Mouse (Mus musculus) R1 (cell line): ENCODE results near the gene Hlcs.

Source experiments
- DNase-seq: peaks from one replicate; pipeline ENCODE4 v3.0.0-alpha.2; 2018; ENCODE audit warnings: low read depth, low spot score

Gene Hlcs

DNA sequence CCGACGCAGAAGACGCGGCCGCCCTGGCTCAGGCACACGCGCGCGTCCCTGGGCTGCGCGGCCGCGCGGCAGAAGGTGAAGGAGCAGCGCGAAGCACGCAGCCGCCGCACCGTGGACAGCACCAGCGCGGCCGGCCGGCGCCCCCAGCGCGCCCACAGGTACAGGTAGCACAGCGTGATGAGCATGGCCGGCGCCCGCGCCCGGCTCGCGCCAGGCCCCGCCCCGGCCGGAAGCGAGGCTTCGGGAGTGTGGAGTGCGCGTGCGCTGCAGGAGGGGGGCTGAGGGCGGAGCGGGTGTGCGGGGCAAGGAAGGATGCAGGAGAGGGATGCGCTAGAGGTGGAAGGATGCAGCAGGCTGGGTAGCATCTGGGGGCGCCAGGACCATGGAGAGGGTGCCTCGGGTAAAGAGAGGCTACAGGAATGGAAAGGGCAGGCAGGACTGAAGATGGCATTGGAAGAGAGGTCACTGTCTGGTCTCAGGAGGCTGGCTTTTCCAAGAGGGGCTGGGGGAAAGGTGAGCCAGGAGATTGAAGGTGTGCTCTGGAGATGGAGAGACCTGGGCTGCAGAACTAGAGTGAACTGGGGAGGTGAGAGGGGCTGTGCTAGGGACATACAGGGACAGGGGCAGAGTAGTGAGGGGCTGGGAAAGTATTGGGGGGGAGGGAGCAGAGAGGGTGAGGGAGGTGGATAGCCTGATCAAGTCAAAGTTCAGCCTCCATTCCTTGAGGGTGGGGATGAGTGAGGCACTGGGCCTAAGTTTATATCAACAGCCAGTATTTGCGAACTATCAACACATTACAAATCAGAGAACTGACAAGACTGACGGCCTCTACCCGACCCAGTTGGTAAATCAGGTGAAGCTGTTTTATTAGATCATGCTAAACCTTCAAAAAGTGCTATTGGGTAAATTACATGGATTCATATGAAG is 23.0 kb downstream of the Hlcs start:
- DNase-seq: peak; percentile 92

DNA sequence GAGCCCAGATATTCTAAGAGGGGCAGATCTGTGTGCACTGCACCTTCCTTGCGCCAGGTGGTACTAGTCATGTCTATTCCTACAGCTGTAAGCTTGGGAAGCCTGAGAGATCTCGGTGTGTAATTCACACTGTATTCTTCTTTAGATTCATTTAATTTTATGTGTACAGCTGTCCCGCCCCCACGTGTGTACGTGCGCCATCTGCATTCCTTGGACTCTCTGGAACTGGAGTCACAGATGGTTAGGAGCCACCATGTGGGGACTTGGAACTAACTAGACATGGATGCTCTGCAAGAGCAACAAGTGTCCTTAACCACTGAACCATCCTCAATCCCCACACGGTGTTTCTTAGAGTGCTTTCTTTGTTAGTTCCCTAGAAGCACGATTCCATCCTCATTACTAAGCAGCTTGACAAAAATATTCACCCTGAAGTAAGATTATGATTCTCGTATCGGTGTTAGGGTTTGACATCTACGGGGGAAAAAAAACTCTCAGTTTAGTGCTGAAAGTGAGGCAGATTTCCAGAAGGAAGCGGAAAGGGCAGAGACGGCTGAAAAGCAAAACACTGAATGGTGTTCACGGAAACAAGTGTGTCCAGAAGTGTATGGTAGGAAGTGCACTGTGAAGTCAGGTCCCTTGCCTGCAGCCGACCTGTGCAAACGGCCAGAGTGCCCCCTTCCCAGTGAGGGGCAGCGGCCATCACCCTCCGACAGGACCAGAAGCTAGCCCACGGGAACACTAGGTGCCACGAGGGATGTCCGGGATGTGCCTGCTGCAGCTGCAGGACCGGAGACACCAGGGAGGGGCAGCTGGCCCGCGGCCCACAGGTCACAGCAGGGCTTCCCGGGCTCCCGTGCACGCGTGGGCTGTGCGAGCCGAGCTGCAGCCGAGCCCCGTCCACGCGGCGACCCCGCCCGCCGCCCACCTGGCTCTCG is 24.0 kb downstream of the Hlcs start:
- DNase-seq: peak; percentile 63

GRCm38 (mm10) chr16:94287826-94288225 is 25.5 kb downstream of the Hlcs start:
- no peak for DNase-seq

GRCm38 (mm10) chr16:94283972-94284371 is 29.4 kb downstream of the Hlcs start:
- no peak for DNase-seq

GRCm38 (mm10) chr16:94270826-94271225 is 42.5 kb downstream of the Hlcs start:
- no peak for DNase-seq

GRCm38 (mm10) chr16:94269635-94270034 is 43.7 kb downstream of the Hlcs start:
- DNase-seq: peak; percentile 84

DNA sequence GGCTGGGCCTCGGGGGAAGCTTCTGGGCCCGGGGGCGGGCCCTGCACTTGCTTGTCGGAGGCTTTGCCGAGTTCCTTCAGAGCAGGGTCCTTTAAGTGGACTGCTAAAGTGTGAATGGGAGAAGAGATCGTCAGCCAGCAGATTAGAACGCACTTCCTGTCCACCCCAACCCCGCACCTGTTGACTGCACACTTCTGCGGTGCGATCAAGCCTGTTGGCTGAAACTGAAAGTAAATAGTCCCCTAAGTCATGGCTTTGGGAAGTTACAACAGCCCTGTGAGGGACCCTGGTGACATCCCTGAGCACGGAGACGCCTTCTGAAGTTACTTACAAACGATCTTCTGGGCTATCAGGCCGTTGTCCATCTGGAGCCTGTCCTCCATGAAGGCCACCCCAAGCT is 45.2 kb downstream of the Hlcs start:
- no peak for DNase-seq

DNA sequence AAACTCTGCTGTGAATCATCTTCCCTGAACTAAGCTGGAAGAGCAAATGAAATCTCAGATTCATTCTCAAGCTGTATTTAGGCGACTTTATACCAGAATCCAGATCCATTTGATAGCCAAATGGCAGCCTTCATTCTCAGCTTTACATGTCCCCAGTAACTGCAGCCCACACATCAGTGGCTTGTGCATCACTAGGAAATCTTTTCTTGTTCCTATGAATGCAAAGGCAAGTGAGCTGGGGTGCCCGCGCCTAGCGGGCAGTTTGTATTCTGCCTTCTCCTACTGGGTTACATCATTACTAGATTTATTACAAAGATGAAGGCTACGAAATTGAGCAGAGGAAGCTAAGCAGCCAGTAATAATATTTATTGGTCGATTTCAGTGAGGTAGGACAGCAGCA is 48.8 kb downstream of the Hlcs start:
- DNase-seq: no peak

- DNase-seq: no peak
These were observed 50.9 kb downstream of the Hlcs start for GRCm38 (mm10) chr16:94262501-94262900.

- DNase-seq: no peak
These were observed 52.3 kb downstream of the Hlcs start for GRCm38 (mm10) chr16:94260938-94261630.

DNA sequence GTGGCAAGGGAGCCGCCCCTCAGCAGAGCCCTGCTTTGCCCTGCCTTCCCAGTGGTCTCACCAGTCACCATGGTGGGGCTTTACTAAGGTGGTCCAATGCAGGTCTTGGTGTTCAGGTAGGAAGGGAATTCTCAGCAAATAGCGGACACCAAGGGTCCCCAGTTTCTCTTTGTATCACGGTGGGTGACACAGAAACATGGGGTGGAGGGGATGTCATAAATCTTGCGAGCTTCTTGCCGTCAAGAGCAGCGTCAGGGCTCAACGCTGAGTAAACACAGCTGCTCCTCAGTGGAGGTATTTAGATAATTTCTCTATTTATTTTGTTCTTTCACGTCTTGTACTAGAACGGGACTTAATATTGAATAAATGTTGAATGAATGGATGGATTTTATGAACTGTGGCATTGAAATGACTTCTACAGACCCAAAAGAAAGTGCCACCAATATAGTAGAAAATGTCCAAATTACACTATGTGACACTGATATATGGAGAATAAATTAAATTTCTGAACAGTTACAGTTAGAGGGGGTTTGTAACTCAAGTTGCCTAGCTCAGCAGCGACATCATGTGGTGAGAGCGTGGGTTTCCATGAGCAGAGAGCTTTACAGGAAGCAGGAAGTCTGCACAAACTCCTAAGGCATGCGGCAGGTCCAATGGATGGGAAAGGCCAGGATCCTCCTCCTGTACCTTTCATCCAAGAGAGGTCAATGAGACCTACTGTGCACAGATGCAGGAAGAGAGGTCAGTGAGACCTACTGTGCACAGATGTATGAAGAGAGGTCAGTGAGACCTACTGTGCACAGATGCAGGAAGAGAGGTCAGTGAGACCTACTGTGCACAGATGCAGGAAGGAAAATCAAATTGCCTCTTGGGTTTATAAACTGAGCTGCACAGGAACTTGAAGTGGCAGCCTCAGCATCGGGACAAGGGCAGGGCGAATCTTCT is 54.7 kb downstream of the Hlcs start:
- DNase-seq: peak; percentile 86

DNA sequence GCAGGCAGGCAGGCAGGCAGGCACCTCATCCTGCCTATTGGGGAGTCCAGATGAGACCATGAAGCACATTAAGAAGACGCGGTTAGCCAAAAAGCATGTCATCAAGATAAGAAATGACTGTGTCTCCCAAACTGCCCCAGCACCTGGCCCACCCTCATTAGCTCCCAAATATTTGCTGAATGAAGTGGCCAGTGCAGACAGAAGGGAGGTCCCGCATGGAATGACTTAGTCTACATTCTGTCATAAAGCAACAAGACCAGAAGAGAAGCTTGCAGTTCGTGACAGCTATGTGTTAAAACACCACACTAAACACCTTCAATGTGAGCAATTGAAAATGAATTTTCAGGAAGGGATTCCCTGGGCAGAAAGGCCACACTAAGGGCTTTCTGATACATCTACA is 57.8 kb downstream of the Hlcs start:
- no peak for DNase-seq

- no peak for DNase-seq
These were observed 58.3 kb downstream of the Hlcs start for GRCm38 (mm10) chr16:94255035-94255434.

DNA sequence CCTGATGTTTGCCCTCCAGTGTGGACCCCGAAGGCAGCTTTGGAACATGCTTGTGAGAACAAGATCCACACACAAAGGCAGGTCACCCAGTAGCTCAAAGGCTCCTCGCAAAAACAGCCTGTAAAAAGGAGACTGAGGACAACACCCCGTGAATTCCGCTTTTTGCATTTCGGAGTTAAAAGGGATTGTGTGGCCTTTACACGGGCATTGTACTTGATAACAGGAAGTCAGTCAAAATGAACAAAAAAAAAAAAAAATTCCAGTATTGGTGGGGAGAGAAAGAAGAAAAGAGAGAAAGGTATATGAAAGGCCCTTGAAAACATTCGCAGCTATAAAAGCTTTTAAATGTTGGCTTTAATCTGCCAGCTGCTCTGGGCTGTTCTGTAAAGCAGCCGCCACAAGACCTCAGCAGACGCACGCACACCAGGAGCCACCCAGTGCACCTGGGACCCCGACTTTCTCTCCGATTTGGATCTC is 58.9 kb downstream of the Hlcs start:
- DNase-seq: no peak

- DNase-seq: no peak
These were observed 59.5 kb downstream of the Hlcs start for GRCm38 (mm10) chr16:94253671-94254414.

DNA sequence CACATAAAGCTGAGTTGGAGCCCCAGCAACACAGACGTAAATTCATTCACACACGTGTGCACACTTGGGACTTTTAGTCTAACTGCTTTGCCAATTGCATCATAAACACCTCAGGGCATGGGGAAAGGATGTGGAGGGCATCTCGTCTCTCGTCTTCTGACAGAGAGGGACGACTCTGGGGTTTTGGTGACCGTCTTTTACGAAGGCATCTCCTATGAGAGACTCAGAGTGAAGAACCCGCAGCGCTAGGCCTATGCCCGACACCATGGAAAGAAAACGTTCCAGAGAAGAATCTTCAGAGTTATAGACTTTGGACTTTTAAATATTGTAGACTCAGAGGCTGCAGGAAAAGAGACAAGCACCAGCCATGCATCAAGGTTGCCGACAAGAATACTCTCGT is 61.6 kb downstream of the Hlcs start:
- no peak for DNase-seq

GRCm38 (mm10) chr16:94250640-94251349 is 62.6 kb downstream of the Hlcs start:
- no peak for DNase-seq

DNA sequence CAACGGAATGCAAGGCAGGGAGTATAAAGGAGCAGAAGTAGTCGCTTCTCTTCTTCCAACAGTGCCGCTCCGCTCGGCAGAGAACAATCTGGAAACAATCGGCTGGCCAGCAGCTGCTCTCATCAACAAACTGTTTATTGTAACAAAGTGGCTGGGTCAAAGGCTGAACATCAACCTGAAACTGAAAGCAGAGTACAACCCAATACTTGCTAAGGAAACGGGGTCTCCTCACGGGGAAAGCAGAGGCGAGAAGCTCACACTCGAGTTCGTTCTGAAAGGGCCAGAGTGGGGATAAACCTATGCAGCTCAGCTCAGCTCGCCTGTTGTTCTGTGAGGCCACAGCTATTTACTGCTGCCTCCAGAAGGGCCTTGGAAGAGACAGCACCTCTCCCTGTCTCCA is 63.2 kb downstream of the Hlcs start:
- no peak for DNase-seq

- DNase-seq: no peak
These were observed 63.7 kb downstream of the Hlcs start for GRCm38 (mm10) chr16:94249666-94250065.
